Mouse (Mus musculus): ENCODE results near the gene Pet100. TPM values are rescaled to one million over a fixed set of nuclear protein-coding genes. Genes with fewer than 3 reads are reported as not detected.

Gene Pet100
- polyA plus RNA-seq (2012; rRNA removed; ENCODE audit: low replicate concordance) = 9.2 and 12.6 TPM in 2 replicates

GRCm38 (mm10) chr8:3621199-3621970 lies at the start of gene Pet100, which contains the start of gene Xab2:
Gene Pet100 (plus strand): TSS chr8:3621548.
Gene Xab2 (minus strand): TSS chr8:3621316.

GRCm38 (mm10) chr8:3586993-3587390 lies 34.4 kb upstream of the Pet100 start, which contains the start of gene Camsap3:
Gene Camsap3 (plus strand): TSS chr8:3587293.

GRCm38 (mm10) chr8:3625445-3625844 lies 4.1 kb downstream of the Pet100 start, which contains the start of gene Pcp2:
Gene Pcp2 (minus strand): TSS chr8:3625545.

GRCm38 (mm10) chr8:3630647-3631477 lies 9.5 kb downstream of the Pet100 start, which contains the start of gene Stxbp2:
Gene Stxbp2 (plus strand): TSS chr8:3630955.

GRCm38 (mm10) chr8:3655526-3655925 lies 34.2 kb downstream of the Pet100 start, which contains the start of gene Retn:
Gene Retn (plus strand): TSS chr8:3655770.

GRCm38 (mm10) chr8:3665507-3665906 lies 44.2 kb downstream of the Pet100 start, which contains the start of gene Mcemp1:
Gene Mcemp1 (plus strand): TSS chr8:3665754.

GRCm38 (mm10) chr8:3671980-3672491 lies 50.7 kb downstream of the Pet100 start, which contains the start of gene Fcor:
Gene Fcor (minus strand): TSS chr8:3672362.

Other genes starting within 250 kb of the Pet100 start
- 27.7 and 39.2 TPM in 2 replicates for gene Arhgef18, start 228.5 kb upstream of the Pet100 start, polyA plus RNA-seq (2012; rRNA removed; ENCODE audit: low replicate concordance)
- 10.6 and 21.0 TPM in 2 replicates for gene Pex11g, start 153.9 kb upstream of the Pet100 start, polyA plus RNA-seq (2012; rRNA removed; ENCODE audit: low replicate concordance)
- gene Tex45, start 150.7 kb upstream of the Pet100 start, polyA plus RNA-seq (2012; rRNA removed; ENCODE audit: low replicate concordance) = 0.08 and 0.10 TPM in 2 replicates
- 51.9 and 73.1 TPM in 2 replicates for gene Zfp358, start 128.4 kb upstream of the Pet100 start, polyA plus RNA-seq (2012; rRNA removed; ENCODE audit: low replicate concordance)
- 222 and 262 TPM in 2 replicates for gene Mcoln1, start 121.1 kb upstream of the Pet100 start, polyA plus RNA-seq (2012; rRNA removed; ENCODE audit: low replicate concordance)
- gene Pnpla6, start 106.2 kb upstream of the Pet100 start, polyA plus RNA-seq (2012; rRNA removed; ENCODE audit: low replicate concordance) = 66.4 and 94.1 TPM in 2 replicates
- gene C330021F23Rik, start 53.6 kb upstream of the Pet100 start, polyA plus RNA-seq (2012; rRNA removed; ENCODE audit: low replicate concordance) = 0.19 and 1.7 TPM in 2 replicates
- 11.1 and 12.0 TPM in 2 replicates for gene Camsap3, start 34.3 kb upstream of the Pet100 start, polyA plus RNA-seq (2012; rRNA removed; ENCODE audit: low replicate concordance)
- gene Xab2, start 232 bp upstream of the Pet100 start, polyA plus RNA-seq (2012; rRNA removed; ENCODE audit: low replicate concordance) = 54.1 and 73.9 TPM in 2 replicates
- gene Pcp2, start 4.0 kb downstream of the Pet100 start, polyA plus RNA-seq (2012; rRNA removed; ENCODE audit: low replicate concordance) = 0.07 TPM in 1 of 2 replicates, not detected in the other
- 75.2 and 95.5 TPM in 2 replicates for gene Stxbp2, start 9.4 kb downstream of the Pet100 start, polyA plus RNA-seq (2012; rRNA removed; ENCODE audit: low replicate concordance)
- gene Retn, start 34.2 kb downstream of the Pet100 start, polyA plus RNA-seq (2012; rRNA removed; ENCODE audit: low replicate concordance) = 1,062 and 2,972 TPM in 2 replicates
- 0.21 and 0.60 TPM in 2 replicates for gene Mcemp1, start 44.2 kb downstream of the Pet100 start, polyA plus RNA-seq (2012; rRNA removed; ENCODE audit: low replicate concordance)
- gene Fcor, start 50.8 kb downstream of the Pet100 start, polyA plus RNA-seq (2012; rRNA removed; ENCODE audit: low replicate concordance) = 158 and 268 TPM in 2 replicates
- 34.3 and 36.5 TPM in 2 replicates for gene Trappc5, start 54.8 kb downstream of the Pet100 start, polyA plus RNA-seq (2012; rRNA removed; ENCODE audit: low replicate concordance)
- gene Fcer2a, start 72.6 kb downstream of the Pet100 start, polyA plus RNA-seq (2012; rRNA removed; ENCODE audit: low replicate concordance) = 0.36 TPM in 1 of 2 replicates, not detected in the other
- gene Clec4g, start 99.1 kb downstream of the Pet100 start, polyA plus RNA-seq (2012; rRNA removed; ENCODE audit: low replicate concordance) = 0.23 and 0.42 TPM in 2 replicates
- 5.6 TPM in 2 replicates for gene Cd209a, start 127.4 kb downstream of the Pet100 start, polyA plus RNA-seq (2012; rRNA removed; ENCODE audit: low replicate concordance)
- 0.20 and 0.28 TPM in 2 replicates for gene Cd209e, start 232.8 kb downstream of the Pet100 start, polyA plus RNA-seq (2012; rRNA removed; ENCODE audit: low replicate concordance)